Mouse (Mus musculus): Measurements from ENCODE around the gene Slc35a1. TPM values are rescaled to one million over a fixed set of nuclear protein-coding genes. Genes with fewer than 3 reads are reported as not detected.

Slc35a1 gene
- total and polyA plus RNA-seq, 3 experiments, result 18.2 to 26.2 (median 19.7) TPM

GRCm38 (mm10) chr4:34613571-34614145, 73.6 kb downstream of the Slc35a1 start:
- Histone ChIP-seq H3K4me1 (ENCODE audit: control insufficient read depth in 1 of 2, insufficient read depth in 2 of 2) (peaks cover 0 to 37% of the 10 kb centered on the region in 2 experiments; a peak in 2 of 4 replicates), H3K27ac (ENCODE audit: insufficient read depth, low read depth) (no peak overlapping the region), H3K36me3 (replicated peaks in 1 of 2; ENCODE audit: control insufficient read depth in 1 of 2, insufficient read depth in 1 of 2, low read length in 1 of 2) (peaks cover 10 to 34% of the 10 kb centered on the region in 2 experiments), H3K9ac (ENCODE audit: insufficient read depth, low read depth) (peak overlapping the region; percentile 92), H3K4me3 (replicated peaks in 1 of 3; ENCODE audit: low read depth in 2 of 3, low read length in 2 of 3, poor library complexity in 1 of 3) (peak overlapping the region; percentile 89 to 100 (median 90)), H3K4me2 (ENCODE audit: insufficient read depth, low read depth, poor library complexity, severe bottlenecking) (peak overlapping the region; percentile 69), H3K79me2 (replicated peaks; ENCODE audit: control insufficient read depth, extremely low read depth, insufficient read depth, poor library complexity, severe bottlenecking) (peaks cover 51% of the 10 kb centered on the region), H3K27me3 (replicated peaks) (no peaks in the 10 kb centered on the region), H3K9me3 (replicated peaks; ENCODE audit: low read length) (no peaks in the 10 kb centered on the region)
- TF ChIP-seq JUND (conservative IDR thresholded peaks at IDR 0.05; ENCODE audit: low read depth, low read length) (no peak), CTCF (conservative IDR thresholded peaks at IDR 0.05 in 1 of 2, IDR thresholded peaks at IDR 0.05 in 1 of 2; ENCODE audit: low read depth in 2 of 2, low read length in 2 of 2) (no peak), RCOR1 (conservative IDR thresholded peaks at IDR 0.05; ENCODE audit: low read depth, low read length) (no peak), MYC (IDR thresholded peaks at IDR 0.05; ENCODE audit: low read depth, low read length) (no peak), MEF2A (IDR thresholded peaks at IDR 0.05; ENCODE audit: borderline replicate concordance, low read depth, low read length) (no peak), JUN (IDR thresholded peaks at IDR 0.05; ENCODE audit: insufficient read depth, low read depth, low read length) (no peak), SMC3 (IDR thresholded peaks at IDR 0.05; ENCODE audit: low read depth, low read length) (no peak), UBTF (IDR thresholded peaks at IDR 0.05; ENCODE audit: low read depth, low read length) (no peak), EP300 (IDR thresholded peaks at IDR 0.05; ENCODE audit: low read length) (no peak), MAZ (IDR thresholded peaks at IDR 0.05; ENCODE audit: low read depth, low read length) (no peak), POLR2AphosphoS2 (IDR thresholded peaks at IDR 0.05; ENCODE audit: low read depth, low read length) (no peak), TCF12 (IDR thresholded peaks at IDR 0.05; ENCODE audit: low read depth, low read length) (no peak), CHD2 (IDR thresholded peaks at IDR 0.05; ENCODE audit: low read length) (no peak), ZKSCAN1 (IDR thresholded peaks at IDR 0.05; ENCODE audit: borderline replicate concordance, low read depth, low read length) (no peak), NRF1 (IDR thresholded peaks at IDR 0.05; ENCODE audit: low read depth, low read length) (no peak), POLR2A (IDR thresholded peaks at IDR 0.05; ENCODE audit: low read depth, low read length) (no peak), CHD1 (IDR thresholded peaks at IDR 0.05; ENCODE audit: low read depth, low read length) (no peak), TBP (conservative IDR thresholded peaks at IDR 0.05; ENCODE audit: low read depth, low read length) (no peak)
- peak; percentile 16 for DNase-seq (ENCODE audit: extremely low read depth)
- in situ Hi-C loops (cut with MboI; ENCODE audit: low pct_ligation_motif_present, low pct_unique_long_range_greater_than_20kb, low sequenced_read_pairs) (no loop called here), dilution Hi-C loops (cut with MboI; ENCODE audit: extremely low pct_ligation_motif_present, extremely low pct_unique_long_range_greater_than_20kb, low sequenced_read_pairs) (no loop called here)

Other genes starting within 250 kb of the Slc35a1 start
- 30.4 and 35.2 TPM in 2 replicates for gene Akirin2, start 136.5 kb downstream of the Slc35a1 start, total RNA-seq (2012; rRNA removed)
- gene Akirin2, start 136.5 kb downstream of the Slc35a1 start, total RNA-seq (2014; rRNA removed), result 60.6 and 66.0 TPM in 2 replicates
- 42.8 and 52.3 TPM in 2 replicates for gene Akirin2, start 136.5 kb downstream of the Slc35a1 start, polyA plus RNA-seq (2012; ENCODE audit: insufficient read length, low read depth)
- 65.7 and 68.2 TPM in 2 replicates for gene Orc3, start 72.5 kb downstream of the Slc35a1 start, total RNA-seq (2012; rRNA removed)
- 156 and 163 TPM in 2 replicates for gene Orc3, start 72.5 kb downstream of the Slc35a1 start, total RNA-seq (2014; rRNA removed)
- 81.0 and 86.7 TPM in 2 replicates for gene Orc3, start 72.5 kb downstream of the Slc35a1 start, polyA plus RNA-seq (2012; ENCODE audit: insufficient read length, low read depth)
- 44.8 and 45.4 TPM in 2 replicates for gene Rars2, start 72.5 kb downstream of the Slc35a1 start, total RNA-seq (2012; rRNA removed)
- 72.6 and 81.7 TPM in 2 replicates for gene Rars2, start 72.5 kb downstream of the Slc35a1 start, total RNA-seq (2014; rRNA removed)
- gene Rars2, start 72.5 kb downstream of the Slc35a1 start, polyA plus RNA-seq (2012; ENCODE audit: insufficient read length, low read depth), result 61.4 and 73.1 TPM in 2 replicates
- not detected in 2 replicates for gene Cfap206, start 42.8 kb upstream of the Slc35a1 start, total RNA-seq (2012; rRNA removed)
- not detected in 2 replicates for gene Cfap206, start 42.8 kb upstream of the Slc35a1 start, total RNA-seq (2014; rRNA removed)
- gene Cfap206, start 42.8 kb upstream of the Slc35a1 start, polyA plus RNA-seq (2012; ENCODE audit: insufficient read length, low read depth), result not detected in 2 replicates
- gene Gm136, start 68.8 kb upstream of the Slc35a1 start, total RNA-seq (2012; rRNA removed), result not detected in 2 replicates
- not detected in 2 replicates for gene Gm136, start 68.8 kb upstream of the Slc35a1 start, total RNA-seq (2014; rRNA removed)
- gene Gm136, start 68.8 kb upstream of the Slc35a1 start, polyA plus RNA-seq (2012; ENCODE audit: insufficient read length, low read depth), result not detected in 2 replicates
- gene Smim8, start 91.0 kb upstream of the Slc35a1 start, total RNA-seq (2012; rRNA removed), result 20.4 and 22.2 TPM in 2 replicates
- 62.5 and 69.1 TPM in 2 replicates for gene Smim8, start 91.0 kb upstream of the Slc35a1 start, total RNA-seq (2014; rRNA removed)
- gene Smim8, start 91.0 kb upstream of the Slc35a1 start, polyA plus RNA-seq (2012; ENCODE audit: insufficient read length, low read depth), result 27.8 and 28.8 TPM in 2 replicates
- 8.3 and 9.5 TPM in 2 replicates for gene Zfp292, start 195.5 kb upstream of the Slc35a1 start, total RNA-seq (2012; rRNA removed)
- 13.6 and 14.2 TPM in 2 replicates for gene Zfp292, start 195.5 kb upstream of the Slc35a1 start, total RNA-seq (2014; rRNA removed)
- 10.1 and 11.4 TPM in 2 replicates for gene Zfp292, start 195.5 kb upstream of the Slc35a1 start, polyA plus RNA-seq (2012; ENCODE audit: insufficient read length, low read depth)
- gene Cga, start 206.3 kb upstream of the Slc35a1 start, total RNA-seq (2012; rRNA removed), result not detected in 2 replicates
- not detected in 2 replicates for gene Cga, start 206.3 kb upstream of the Slc35a1 start, total RNA-seq (2014; rRNA removed)
- not detected in 2 replicates for gene Cga, start 206.3 kb upstream of the Slc35a1 start, polyA plus RNA-seq (2012; ENCODE audit: insufficient read length, low read depth)